Mouse (Mus musculus) myocyte (in vitro differentiated cells): ENCODE measurements around the gene Gna14. TPM values are rescaled to one million over a fixed set of nuclear protein-coding genes. Genes with fewer than 3 reads are reported as not detected.

Source experiments
- H3K27me3 ChIP-seq: one replicate; pipeline ENCODE4 v1.6.1; 2011; ENCODE audit not compliant: control insufficient read depth, insufficient read depth, insufficient read length
- H3K36me3 ChIP-seq: one replicate; pipeline ENCODE4 v1.6.1; 2011; ENCODE audit not compliant: control insufficient read depth, insufficient read depth
- H3K4me2 ChIP-seq: one replicate; pipeline ENCODE4 v1.6.1; 2011; ENCODE audit warnings: low read depth, control low read depth
- H3K4me3 ChIP-seq: one replicate; pipeline ENCODE4 v1.5.1; 2011; ENCODE audit warnings: mild to moderate bottlenecking, control low read depth, moderate library complexity
- H3K79me2 ChIP-seq: one replicate; pipeline ENCODE4 v1.6.1; 2011; ENCODE audit not compliant: control insufficient read depth, insufficient read depth
- H3ac ChIP-seq: one replicate; pipeline ENCODE4 v1.6.1; 2011; ENCODE audit not compliant: control insufficient read depth, insufficient read length
- CEBPB ChIP-seq: IDR thresholded peaks from 2 replicates; pipeline ENCODE4 v1.6.1; 2011; ENCODE audit warnings: mild to moderate bottlenecking, moderate library complexity; ENCODE audit not compliant: poor library complexity, insufficient read depth, severe bottlenecking
- E2F4 ChIP-seq: IDR thresholded peaks from one replicate; pipeline ENCODE4 v1.6.1; 2011; ENCODE audit warnings: mild to moderate bottlenecking, control low read depth, moderate library complexity; ENCODE audit not compliant: insufficient read depth
- MAX ChIP-seq: IDR thresholded peaks from one replicate; pipeline ENCODE4 v1.6.1; 2011; ENCODE audit warnings: low read depth, mild to moderate bottlenecking, control low read depth
- MYOD1 ChIP-seq, 3 experiments: IDR thresholded peaks; one replicate each; pipeline ENCODE4 v1.6.1; 2011; ENCODE audit warnings: control low read depth in 2 of 3, low read depth in 2 of 3, mild to moderate bottlenecking in 2 of 3, moderate library complexity in 1 of 3; ENCODE audit not compliant: insufficient read length in 2 of 3, control insufficient read depth in 1 of 3
- MYOG ChIP-seq, 3 experiments: IDR thresholded peaks; one replicate each; pipeline ENCODE4 v1.6.1; 2011; ENCODE audit warnings: control low read depth in 2 of 3, low read depth in 2 of 3, mild to moderate bottlenecking in 2 of 3; ENCODE audit not compliant: insufficient read length in 2 of 3, control insufficient read depth in 1 of 3, insufficient read depth in 1 of 3
- POLR2A ChIP-seq: IDR thresholded peaks from one replicate; pipeline ENCODE4 v1.6.1; 2011; ENCODE audit warnings: low read depth, mild to moderate bottlenecking, control low read depth, moderate library complexity; ENCODE audit not compliant: insufficient read length
- POLR2AphosphoS2 ChIP-seq: IDR thresholded peaks from one replicate; pipeline ENCODE4 v1.6.1; 2011; ENCODE audit warnings: low read depth, control low read depth; ENCODE audit not compliant: insufficient read length
- REST ChIP-seq: IDR thresholded peaks from one replicate; pipeline ENCODE4 v1.6.1; 2011; ENCODE audit warnings: mild to moderate bottlenecking, control low read depth, moderate library complexity; ENCODE audit not compliant: insufficient read depth, insufficient read length
- SRF ChIP-seq: IDR thresholded peaks from one replicate; pipeline ENCODE4 v1.6.1; 2011; ENCODE audit warnings: low read depth; ENCODE audit not compliant: control insufficient read depth, insufficient read length
- TCF12 ChIP-seq: IDR thresholded peaks from one replicate; pipeline ENCODE4 v1.6.1; 2011; ENCODE audit warnings: mild to moderate bottlenecking, control low read depth; ENCODE audit not compliant: poor library complexity, insufficient read depth, severe bottlenecking
- TCF3 ChIP-seq: IDR thresholded peaks from one replicate; pipeline ENCODE4 v1.6.1; 2011; ENCODE audit warnings: low read depth, control low read depth; ENCODE audit not compliant: insufficient read length
- USF1 ChIP-seq: IDR thresholded peaks from one replicate; pipeline ENCODE4 v1.6.1; 2011; ENCODE audit warnings: low read depth, mild to moderate bottlenecking, control low read depth, moderate library complexity
- polyA plus RNA-seq: library from polyadenylated mRNA; unstranded; fragments of >200 nt; fragmentation: generic; extraction: Trizol; gene quantifications from one replicate; pipeline ENCODE4 v1.2.1, GENCODE M21; 2012; ENCODE audit warnings: missing spikeins

Gna14 gene
- polyA plus RNA-seq, 1 experiment = 0.02 TPM

DNA sequence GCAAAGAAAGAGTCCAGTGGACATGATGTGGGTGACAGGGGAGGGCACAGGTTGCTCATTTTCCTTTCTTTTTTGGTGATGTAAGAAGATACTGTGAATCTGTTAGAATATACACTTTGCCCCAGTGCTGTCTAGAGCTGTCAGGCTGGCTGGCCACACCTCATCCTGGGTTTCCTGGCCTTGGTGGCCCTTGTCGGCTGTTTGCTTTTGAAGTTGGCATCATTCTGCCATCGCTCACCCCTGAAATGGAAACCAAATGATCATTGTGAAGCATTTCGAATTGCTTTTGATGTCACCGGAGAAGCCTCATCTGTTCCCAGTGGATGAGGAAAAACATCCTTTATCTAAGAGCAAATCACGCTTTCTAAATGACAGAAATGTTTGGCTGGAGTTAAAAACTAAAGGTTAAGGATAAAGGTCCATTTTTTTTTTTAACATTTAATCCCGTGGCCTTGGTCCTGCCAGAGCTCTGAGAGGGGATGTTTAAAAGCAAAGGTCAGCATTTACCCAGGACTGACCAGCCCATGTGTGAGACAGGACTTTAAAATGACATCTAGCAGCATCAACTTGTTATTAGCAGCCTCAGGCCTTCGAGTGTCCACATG, 144.2 kb downstream of the Gna14 start:
- H3ac ChIP-seq = no peak overlapping the region
- TF ChIP-seq SRF (no peak), POLR2AphosphoS2 (no peak), E2F4 (no peak), CEBPB (no peak), MYOG (IDR thresholded peaks at IDR 0.05; ENCODE audit: control insufficient read depth in 1 of 3, insufficient read depth in 1 of 3, insufficient read length in 2 of 3, low read depth in 2 of 3) (no peak), MAX (no peak), USF1 (no peak), TCF12 (no peak), TCF3 (no peak), POLR2A (no peak), MYOD1 (IDR thresholded peaks at IDR 0.05; ENCODE audit: control insufficient read depth in 1 of 3, insufficient read length in 2 of 3, low read depth in 2 of 3) (no peak), REST (no peak)
- no peak overlapping the region for H3K4me2 ChIP-seq

DNA sequence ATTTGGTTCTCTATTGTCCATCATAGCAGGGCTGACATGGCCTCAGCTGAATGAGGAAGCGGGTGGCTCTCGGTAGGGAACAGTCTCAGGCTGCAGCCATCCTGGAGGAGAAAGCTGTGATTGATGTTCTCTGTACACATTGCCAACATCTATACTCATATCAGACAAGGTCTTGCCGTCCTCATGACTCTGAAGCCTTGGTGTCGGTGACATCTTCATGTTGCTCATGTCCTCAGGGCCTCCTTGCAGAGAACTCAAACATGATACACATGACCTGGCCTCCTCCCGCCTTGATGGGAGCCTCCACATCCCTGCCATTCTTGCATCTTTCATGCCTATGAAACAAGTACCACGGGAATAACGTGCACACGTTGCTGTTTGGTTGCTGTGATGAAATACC, 144.9 kb downstream of the Gna14 start:
- H3K4me3 ChIP-seq = no peak overlapping the region
- no peaks in the 10 kb centered on the region for H3K27me3 ChIP-seq
- H3K79me2 ChIP-seq = no peaks in the 10 kb centered on the region
- H3K4me2 ChIP-seq = no peak overlapping the region
- no peaks in the 10 kb centered on the region for H3K36me3 ChIP-seq
- TF ChIP-seq MAX (no peak), E2F4 (no peak), TCF12 (no peak), REST (no peak), MYOD1 (IDR thresholded peaks at IDR 0.05; ENCODE audit: control insufficient read depth in 1 of 3, insufficient read length in 2 of 3, low read depth in 2 of 3) (no peak), POLR2A (no peak), CEBPB (no peak), TCF3 (no peak), POLR2AphosphoS2 (no peak), MYOG (IDR thresholded peaks at IDR 0.05; ENCODE audit: control insufficient read depth in 1 of 3, insufficient read depth in 1 of 3, insufficient read length in 2 of 3, low read depth in 2 of 3) (no peak), SRF (no peak), USF1 (no peak)
- H3ac ChIP-seq = no peak overlapping the region

More for the DNA sequence above, 144.2 kb downstream of the Gna14 start:
- Histone ChIP-seq H3K36me3 (no peaks in the 10 kb centered on the region), H3K4me3 (no peak overlapping the region), H3K79me2 (no peaks in the 10 kb centered on the region), H3K27me3 (no peaks in the 10 kb centered on the region)

DNA sequence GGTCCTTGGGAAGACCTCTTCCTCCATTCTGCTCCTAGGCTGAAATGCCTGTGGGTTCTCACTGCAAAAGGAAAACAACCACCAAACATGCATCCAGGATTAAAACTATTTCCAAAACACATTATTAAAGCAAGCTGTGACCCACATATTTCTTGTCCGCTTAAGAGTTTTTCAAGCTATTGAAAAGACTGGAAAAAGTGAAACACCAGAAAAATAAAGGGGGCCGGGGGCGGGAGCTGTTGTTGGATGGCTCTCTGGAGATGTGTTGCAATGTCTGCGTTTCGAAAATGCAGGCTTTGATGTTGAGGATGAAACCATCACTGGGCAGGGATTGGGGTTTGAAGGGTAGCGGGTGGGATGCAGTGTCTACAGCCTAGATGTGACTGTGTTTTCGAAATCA, 149.0 kb downstream of the Gna14 start:
- Histone ChIP-seq H3K4me3 (no peak overlapping the region), H3ac (no peak overlapping the region), H3K4me2 (no peak overlapping the region), H3K27me3 (no peaks in the 10 kb centered on the region), H3K36me3 (no peaks in the 10 kb centered on the region), H3K79me2 (no peaks in the 10 kb centered on the region)
- TF ChIP-seq MAX (no peak), E2F4 (no peak), POLR2A (no peak), POLR2AphosphoS2 (no peak), CEBPB (no peak), USF1 (no peak), MYOD1 (IDR thresholded peaks at IDR 0.05; ENCODE audit: control insufficient read depth in 1 of 3, insufficient read length in 2 of 3, low read depth in 2 of 3) (no peak), TCF12 (no peak), TCF3 (no peak), MYOG (IDR thresholded peaks at IDR 0.05; ENCODE audit: control insufficient read depth in 1 of 3, insufficient read depth in 1 of 3, insufficient read length in 2 of 3, low read depth in 2 of 3) (no peak), REST (no peak), SRF (no peak)

DNA sequence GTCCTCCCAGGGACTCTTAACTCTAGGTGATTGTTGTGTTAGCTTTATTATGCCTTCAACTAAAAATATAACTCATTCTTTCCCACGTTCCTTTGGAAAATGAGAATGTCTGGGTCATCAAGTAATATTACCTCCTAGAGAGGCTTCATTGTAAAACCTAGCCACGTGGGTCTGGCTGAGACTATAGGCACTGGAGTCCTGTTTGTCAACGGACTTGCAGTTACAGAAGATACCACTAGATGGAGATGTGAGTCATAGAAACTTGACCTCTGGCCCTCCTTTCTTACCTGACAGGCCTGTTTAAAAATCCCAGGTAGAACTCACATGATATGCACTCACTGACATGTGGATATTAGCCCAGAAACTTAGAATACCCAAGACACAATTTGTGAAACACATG, 149.8 kb downstream of the Gna14 start:
- H3ac ChIP-seq = no peak overlapping the region
- no peak overlapping the region for H3K4me3 ChIP-seq
- H3K79me2 ChIP-seq = no peaks in the 10 kb centered on the region
- no peaks in the 10 kb centered on the region for H3K27me3 ChIP-seq
- no peak overlapping the region for H3K4me2 ChIP-seq
- no peaks in the 10 kb centered on the region for H3K36me3 ChIP-seq
- TF ChIP-seq POLR2AphosphoS2 (no peak), USF1 (no peak), CEBPB (no peak), SRF (no peak), TCF12 (no peak), POLR2A (no peak), MYOD1 (IDR thresholded peaks at IDR 0.05; ENCODE audit: control insufficient read depth in 1 of 3, insufficient read length in 2 of 3, low read depth in 2 of 3) (no peak)
